Mouse (Mus musculus) sigmoid colon, adult 10 weeks (tissue): Measurements from ENCODE around the gene Ap5m1. TPM values are rescaled to one million over a fixed set of nuclear protein-coding genes. Genes with fewer than 3 reads are reported as not detected.

Experiments used
- polyA plus RNA-seq: library from polyadenylated mRNA; stranded (reverse); fragments of 350-450 nt; fragmentation: Illumina TruSeq; extraction: RNeasy Lipid Tissue Mini Kit (QIAGEN cat#74804); gene quantifications from one replicate; pipeline ENCODE4 v1.2.3, GENCODE M21; 2014; ENCODE audit warnings: low read depth, low replicate concordance

Ap5m1 gene
- 112 TPM for polyA plus RNA-seq

GRCm38 (mm10) chr14:49065529-49066273 is at the start of gene Ap5m1:
Gene Ap5m1 (plus strand): TSS chr14:49066097.

DNA sequence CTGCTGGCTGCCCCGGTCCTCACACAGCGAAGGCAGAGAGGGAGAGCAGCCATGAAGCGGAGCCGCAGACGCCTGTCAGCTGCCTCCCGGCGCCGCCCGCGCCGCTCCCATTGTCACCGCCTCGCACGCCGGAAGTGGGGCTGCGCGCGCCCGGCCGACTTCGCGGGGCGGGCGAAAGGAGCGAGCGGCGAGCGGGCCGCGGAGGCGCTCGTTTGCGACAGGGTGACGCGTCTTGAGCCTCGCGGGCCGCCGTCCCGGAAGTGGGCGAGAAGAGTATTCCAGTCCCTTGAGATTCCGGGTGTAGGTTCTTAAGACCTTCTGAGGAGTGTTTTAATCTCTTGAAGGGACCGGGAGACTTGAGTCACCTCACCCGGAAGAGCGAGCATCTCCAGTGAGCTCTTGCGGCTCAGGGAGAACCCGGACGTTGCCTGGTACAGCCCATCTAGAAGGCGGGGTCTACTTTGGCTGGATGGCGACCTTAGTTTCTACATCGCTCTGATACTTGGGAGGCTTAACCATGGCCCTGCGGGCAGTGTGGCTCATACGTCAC is 452 bp downstream of the Ap5m1 start, which contains the start of gene Exoc5:
Gene Exoc5 (minus strand): TSS at position 380 of the 550 bp plus-strand sequence.

Other genes with a start within 250 kb of the Ap5m1 start
- 199 TPM for gene Exoc5, start 556 bp downstream of the Ap5m1 start, polyA plus RNA-seq
- 113 TPM for gene Naa30, start 106.1 kb downstream of the Ap5m1 start, polyA plus RNA-seq
- 4.3 TPM for gene ccdc198, start 179.4 kb downstream of the Ap5m1 start, polyA plus RNA-seq